Mouse (Mus musculus) C2C12 (cell line): ENCODE data around the gene Hoxc6.

ENCODE experiments used
- CEBPB ChIP-seq: IDR thresholded peaks from one replicate; pipeline ENCODE4 v1.6.1; 2011; ENCODE audit warnings: low read depth, mild to moderate bottlenecking, control low read depth, moderate library complexity
- CTCF ChIP-seq: IDR thresholded peaks from one replicate; pipeline ENCODE4 v1.5.1; 2011; ENCODE audit not compliant: control insufficient read depth, insufficient read depth, insufficient read length
- FOSL1 ChIP-seq: IDR thresholded peaks from one replicate; pipeline ENCODE4 v1.8.0; 2011; ENCODE audit warnings: mild to moderate bottlenecking, low read length; ENCODE audit not compliant: poor library complexity, insufficient read depth, severe bottlenecking
- MAX ChIP-seq: IDR thresholded peaks from one replicate; pipeline ENCODE4 v1.6.1; 2011; ENCODE audit warnings: mild to moderate bottlenecking, control low read depth
- USF1 ChIP-seq: IDR thresholded peaks from one replicate; pipeline ENCODE4 v1.6.1; 2011; ENCODE audit warnings: low read depth, mild to moderate bottlenecking, control low read depth, moderate library complexity

DNA sequence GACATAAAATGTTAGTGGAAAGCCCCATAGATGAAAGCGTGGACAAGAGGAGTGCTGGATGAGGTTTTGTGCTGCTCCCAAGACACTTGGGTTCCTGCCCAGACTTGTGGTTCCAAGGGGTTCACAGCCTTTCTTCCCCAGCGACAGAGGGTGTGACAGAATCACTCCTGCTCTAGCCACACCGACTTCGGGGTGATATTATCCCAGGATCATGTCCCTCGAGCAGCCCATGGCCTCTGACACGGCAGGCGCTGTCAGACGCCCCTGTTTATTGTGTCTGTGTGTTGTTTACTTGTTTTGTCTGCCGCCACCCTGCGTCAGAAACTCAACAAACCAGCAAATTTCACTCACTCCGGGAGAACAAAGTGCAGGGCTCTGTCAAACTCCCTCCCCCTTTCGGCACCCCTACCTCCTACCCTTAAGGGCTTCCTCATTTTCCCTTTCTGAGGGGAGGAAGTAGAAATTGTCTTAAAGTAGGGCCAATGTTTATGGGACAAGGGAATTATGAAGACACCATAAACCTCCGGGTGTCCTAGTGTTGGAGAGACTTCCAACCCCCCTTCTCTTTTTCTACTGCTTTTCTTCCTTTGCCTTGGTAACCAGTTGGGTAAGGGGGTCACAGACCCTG, 4.9 kb downstream of the Hoxc6 start:
- no peak for TF ChIP-seq CTCF
- TF ChIP-seq MAX, result no peak
- no peak for TF ChIP-seq USF1
- TF ChIP-seq FOSL1, result no peak
- TF ChIP-seq CEBPB, result no peak
